In the genomic region with DNA sequence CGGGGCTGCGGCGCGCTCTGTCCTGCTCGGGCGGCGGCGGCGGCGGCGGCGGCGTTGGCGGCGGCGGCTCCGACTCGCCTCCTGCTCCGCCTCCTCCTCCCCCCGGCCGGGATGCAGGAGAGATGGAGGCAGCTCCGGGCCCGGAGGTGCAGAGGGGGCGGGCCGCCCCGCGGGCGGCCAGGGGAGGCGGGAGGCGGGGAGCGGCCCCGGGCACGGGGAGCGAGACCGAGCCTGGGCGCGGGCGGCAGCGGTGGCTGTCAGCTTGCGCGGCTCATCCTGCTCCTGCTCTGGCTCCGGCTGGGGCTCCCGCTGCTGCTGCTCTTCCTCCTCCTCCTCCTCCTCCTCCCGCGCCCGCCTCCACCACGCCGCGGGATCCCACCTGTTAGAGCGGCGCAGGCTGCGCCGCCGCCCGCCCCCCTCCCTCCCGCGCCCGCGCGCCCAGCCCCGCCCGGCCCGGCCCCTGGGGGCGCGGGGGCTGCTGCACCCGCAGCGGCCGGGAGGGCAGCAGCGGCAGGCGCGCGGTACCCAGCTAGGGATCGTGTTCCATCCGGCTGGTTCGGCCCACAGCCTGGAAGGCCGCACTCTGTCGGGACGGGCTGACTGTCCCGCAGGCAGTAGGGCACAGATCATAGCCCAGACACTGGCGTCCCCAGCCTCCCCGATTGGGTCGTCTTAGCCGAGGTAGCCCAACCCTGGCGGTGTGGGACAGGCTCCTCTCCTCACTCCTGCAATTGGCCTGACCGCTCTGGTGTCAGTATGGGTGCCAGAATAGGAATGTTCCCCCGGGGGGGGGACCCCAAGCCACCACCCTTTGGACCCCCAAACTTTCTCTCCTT, we compare ENCODE assay signal across 8 mouse cellular contexts. TPM values are rescaled to one million over a fixed set of nuclear protein-coding genes. Genes with fewer than 3 reads are reported as not detected.
DNase-seq lines count a peak whose midpoint lies in the region; ATAC-seq and TF ChIP-seq lines count a peak whose summit lies in the region.

A gene (minus strand): TSS at position 41 of the 836 bp plus-strand sequence.

- WGBS in kidney, embryonic 14.5 days, result 4% methylated on average over 16 of the region's 86 CpGs
- under 1% methylated on average over 41 of the region's 86 CpGs for WGBS in hindbrain, embryonic 11.5 days
- 2% methylated on average over 45 of the region's 86 CpGs for WGBS in limb, embryonic 13.5 days

- H3ac ChIP-seq in myocyte (ENCODE audit: control insufficient read depth, insufficient read length), result peak within 1 kb of the TSS; percentile 9

- H3K9me3 ChIP-seq in kidney, embryonic 14.5 days (ENCODE audit: control insufficient read depth, low read length), result no peaks in the 10 kb centered on the region
- H3K9me3 ChIP-seq in hindbrain, embryonic 11.5 days (ENCODE audit: control insufficient read depth, low read length), result no peaks in the 10 kb centered on the region
- no peaks in the 10 kb centered on the region for H3K9me3 ChIP-seq in limb, embryonic 13.5 days

- H3K4me2 ChIP-seq in kidney, embryonic 14.5 days (replicated peaks; ENCODE audit: low read depth, low read length), result peak within 1 kb of the TSS; percentile 99
- peak within 1 kb of the TSS; percentile 99 for H3K4me2 ChIP-seq in hindbrain, embryonic 11.5 days (replicated peaks; ENCODE audit: low read depth, low read length)
- peak within 1 kb of the TSS; percentile 99 for H3K4me2 ChIP-seq in limb, embryonic 13.5 days (replicated peaks)
- H3K4me2 ChIP-seq in myocyte (ENCODE audit: low read depth), result peak within 1 kb of the TSS; percentile 80

- no peaks in the 10 kb centered on the region for H3K36me3 ChIP-seq in kidney, embryonic 14.5 days (ENCODE audit: control insufficient read depth, insufficient read depth, low read length)
- no peaks in the 10 kb centered on the region for H3K36me3 ChIP-seq in hindbrain, embryonic 11.5 days (ENCODE audit: control insufficient read depth, insufficient read depth, low read length)
- no peaks in the 10 kb centered on the region for H3K36me3 ChIP-seq in limb, embryonic 13.5 days
- H3K36me3 ChIP-seq in myocyte (ENCODE audit: control insufficient read depth, insufficient read depth), result no peaks in the 10 kb centered on the region

- peak within 1 kb of the TSS; percentile 65 for H3K4me3 ChIP-seq in kidney, embryonic 14.5 days (ENCODE audit: low read length)
- H3K4me3 ChIP-seq in hindbrain, embryonic 11.5 days (ENCODE audit: low read depth, low read length), result peak within 1 kb of the TSS; percentile 70
- peak within 1 kb of the TSS; percentile 68 for H3K4me3 ChIP-seq in limb, embryonic 13.5 days
- no peak within 1 kb of the TSS for H3K4me3 ChIP-seq in myocyte

- H3K9ac ChIP-seq in kidney, embryonic 14.5 days (ENCODE audit: low read depth, low read length), result peak within 1 kb of the TSS; percentile 75
- peak within 1 kb of the TSS; percentile 85 for H3K9ac ChIP-seq in hindbrain, embryonic 11.5 days (ENCODE audit: low read depth, low read length)
- peak within 1 kb of the TSS; percentile 67 for H3K9ac ChIP-seq in limb, embryonic 13.5 days

- no peaks in the 10 kb centered on the region for H3K79me2 ChIP-seq in myocyte (ENCODE audit: control insufficient read depth, insufficient read depth)

- H3K27ac ChIP-seq in kidney, embryonic 14.5 days (ENCODE audit: low read depth, low read length), result peak within 1 kb of the TSS; percentile 71
- H3K27ac ChIP-seq in hindbrain, embryonic 11.5 days (ENCODE audit: low read depth, low read length), result peak within 1 kb of the TSS; percentile 96
- no peak within 1 kb of the TSS for H3K27ac ChIP-seq in limb, embryonic 13.5 days

- H3K27me3 ChIP-seq in kidney, embryonic 14.5 days (ENCODE audit: control insufficient read depth, insufficient read depth, low read length), result peaks cover 21% of the 10 kb centered on the region
- peaks cover 17% of the 10 kb centered on the region; the same call in 1 of the 2 replicates for H3K27me3 ChIP-seq in hindbrain, embryonic 11.5 days (ENCODE audit: control insufficient read depth, insufficient read depth, low read length)
- H3K27me3 ChIP-seq in limb, embryonic 13.5 days, result peaks cover 76% of the 10 kb centered on the region
- peaks cover 52% of the 10 kb centered on the region for H3K27me3 ChIP-seq in myocyte (ENCODE audit: control insufficient read depth, insufficient read depth, insufficient read length)

- DNase-seq in kidney, adult 9 months, result no peak
- peak; percentile 61 for DNase-seq in R1 (ENCODE audit: low read depth, low spot score)
- DNase-seq in embryo, embryonic 11 days, result peak; percentile 62
- DNase-seq in hindbrain, embryonic 11.5 days (ENCODE audit: low spot score), result peak; percentile 64
- no peak for DNase-seq in urinary bladder, postnatal 25 days (ENCODE audit: low spot score)

- ATAC-seq in kidney, embryonic 14.5 days (ENCODE audit: low FRiP score, low TSS enrichment), result peak; percentile 21; the same call in 1 of the 2 replicates
- peak; percentile 20; the same call in 1 of the 2 replicates for ATAC-seq in hindbrain, embryonic 11.5 days (ENCODE audit: low FRiP score)
- ATAC-seq in limb, embryonic 13.5 days (ENCODE audit: low FRiP score, low read depth), result peak; percentile 12; the same call in 1 of the 2 replicates

- TF ChIP-seq POLR2A in myocyte (IDR thresholded peaks at IDR 0.05; ENCODE audit: insufficient read length, low read depth), result no peak

- H3K4me1 ChIP-seq in kidney, embryonic 14.5 days (ENCODE audit: control insufficient read depth, insufficient read depth, low read length), result peaks cover 20% of the 10 kb centered on the region
- peaks cover 18% of the 10 kb centered on the region for H3K4me1 ChIP-seq in hindbrain, embryonic 11.5 days (replicated peaks; ENCODE audit: control insufficient read depth, insufficient read depth, low read length)
- H3K4me1 ChIP-seq in limb, embryonic 13.5 days, result peaks cover 28% of the 10 kb centered on the region

TF ChIP-seq in myocyte, 11 proteins besides CTCF, POLR2A, EP300 and RAD21:
- TF ChIP-seq MYOG (IDR thresholded peaks at IDR 0.05; ENCODE audit: control insufficient read depth in 1 of 3, insufficient read depth in 1 of 3, insufficient read length in 2 of 3, low read depth in 2 of 3) (no peak), POLR2AphosphoS2 (IDR thresholded peaks at IDR 0.05; ENCODE audit: insufficient read length, low read depth) (no peak), REST (IDR thresholded peaks at IDR 0.05; ENCODE audit: insufficient read depth, insufficient read length) (no peak), MAX (IDR thresholded peaks at IDR 0.05; ENCODE audit: low read depth) (no peak), USF1 (IDR thresholded peaks at IDR 0.05; ENCODE audit: low read depth) (no peak), MYOD1 (IDR thresholded peaks at IDR 0.05; ENCODE audit: control insufficient read depth in 1 of 3, insufficient read length in 2 of 3, low read depth in 2 of 3) (no peak), TCF3 (IDR thresholded peaks at IDR 0.05; ENCODE audit: insufficient read length, low read depth) (no peak), SRF (IDR thresholded peaks at IDR 0.05; ENCODE audit: control insufficient read depth, insufficient read length, low read depth) (no peak), TCF12 (IDR thresholded peaks at IDR 0.05; ENCODE audit: insufficient read depth, poor library complexity, severe bottlenecking) (no peak), E2F4 (IDR thresholded peaks at IDR 0.05; ENCODE audit: insufficient read depth) (no peak), CEBPB (IDR thresholded peaks at IDR 0.05; ENCODE audit: insufficient read depth, poor library complexity, severe bottlenecking) (no peak)

RNA-seq across cellular contexts. Expression of the gene that starts here (rescaled TPM):
- polyA plus RNA-seq in kidney, embryonic 14.5 days (2014; fragmentation: Nextera tagmentation; extraction: Ambion mirVana), result 10.5 and 17.1 TPM in 2 replicates
- polyA plus RNA-seq in hindbrain, embryonic 11.5 days (2014; fragmentation: Nextera tagmentation; extraction: Ambion mirVana), result 26.0 and 26.7 TPM in 2 replicates
- polyA plus RNA-seq in limb, embryonic 13.5 days (2015; fragmentation: Nextera tagmentation; extraction: Ambion mirVana), result 11.8 and 13.2 TPM in 2 replicates
- polyA plus RNA-seq in myocyte (2012; fragmentation: generic; extraction: Trizol), result 0.44 TPM

Comparison
In these comparisons a context has a peak if more than half of its experiments do, and no peak if none do; other contexts are left out.
1. DNase-seq: peak in R1 (single experiment), embryo, embryonic 11 days (single experiment) and hindbrain, embryonic 11.5 days (single experiment); none in kidney, adult 9 months (single experiment) and urinary bladder, postnatal 25 days (single experiment).
2. Peak in every context shown above with its lines, with median percentiles within 50 percentile points of each other: ATAC-seq, H3K4me2 ChIP-seq and H3K9ac ChIP-seq.